Mouse (Mus musculus): Measurements from ENCODE around the gene Synj1. TPM values are rescaled to one million over a fixed set of nuclear protein-coding genes. Genes with fewer than 3 reads are reported as not detected.

Synj1 gene
- polyA plus RNA-seq, 1 experiment from 2014 or later: 10.0 TPM

GRCm38 (mm10) chr16:91029901-91030300 lies 18.8 kb upstream of the Synj1 start:
- TF ChIP-seq CTCF (IDR thresholded peaks at IDR 0.05; ENCODE audit: low read depth): no peak
- no peak overlapping the region for H3K27ac ChIP-seq
- peaks cover 75% of the 10 kb centered on the region for H3K36me3 ChIP-seq (ENCODE audit: insufficient read depth, low read length)
- WGBS: 91% methylated on average over 2 of the region's 2 CpGs
- no peak overlapping the region for H3K4me3 ChIP-seq (replicated peaks; ENCODE audit: low read depth, low read length)
- H3K27me3 ChIP-seq (ENCODE audit: insufficient read depth, low read length): no peaks in the 10 kb centered on the region
- ATAC-seq (replicated peaks; ENCODE audit: low FRiP score, low read depth) (no peak), DNase-seq (ENCODE audit: low spot score) (no peak)
- no peak overlapping the region for H3K9ac ChIP-seq (ENCODE audit: low read depth, low read length)
- H3K9me3 ChIP-seq (replicated peaks; ENCODE audit: low read length): no peaks in the 10 kb centered on the region
- no peak overlapping the region for H3K4me2 ChIP-seq (ENCODE audit: low read length)
- no peaks in the 10 kb centered on the region for H3K4me1 ChIP-seq (replicated peaks; ENCODE audit: insufficient read depth, low read length)

GRCm38 (mm10) chr16:91029161-91029743 lies 18.1 kb upstream of the Synj1 start:
- H3K4me2 ChIP-seq (ENCODE audit: low read length): no peak overlapping the region
- DNase-seq (ENCODE audit: low spot score): no peak
- H3K4me1 ChIP-seq (replicated peaks; ENCODE audit: insufficient read depth, low read length): no peaks in the 10 kb centered on the region
- no peak overlapping the region for H3K27ac ChIP-seq
- H3K9me3 ChIP-seq (replicated peaks; ENCODE audit: low read length): no peaks in the 10 kb centered on the region
- peaks cover 75% of the 10 kb centered on the region for H3K36me3 ChIP-seq (ENCODE audit: insufficient read depth, low read length)
- H3K9ac ChIP-seq (ENCODE audit: low read depth, low read length): no peak overlapping the region
- H3K27me3 ChIP-seq (ENCODE audit: insufficient read depth, low read length): no peaks in the 10 kb centered on the region
- H3K4me3 ChIP-seq (replicated peaks; ENCODE audit: low read depth, low read length): no peak overlapping the region
- WGBS: 91% methylated on average over 8 of the region's 8 CpGs
- no peak for TF ChIP-seq CTCF (IDR thresholded peaks at IDR 0.05; ENCODE audit: low read depth)
- no peak for ATAC-seq (replicated peaks; ENCODE audit: low FRiP score, low read depth)

- no peak for DNase-seq (ENCODE audit: low spot score)
- no peak overlapping the region for H3K9ac ChIP-seq (ENCODE audit: low read depth, low read length)
- TF ChIP-seq CTCF (IDR thresholded peaks at IDR 0.05; ENCODE audit: low read depth): no peak
- peaks cover 71% of the 10 kb centered on the region for H3K36me3 ChIP-seq (ENCODE audit: insufficient read depth, low read length)
- H3K4me1 ChIP-seq (replicated peaks; ENCODE audit: insufficient read depth, low read length): no peaks in the 10 kb centered on the region
- H3K4me3 ChIP-seq (replicated peaks; ENCODE audit: low read depth, low read length): no peak overlapping the region
- no peak overlapping the region for H3K4me2 ChIP-seq (ENCODE audit: low read length)
- H3K27me3 ChIP-seq (ENCODE audit: insufficient read depth, low read length): no peaks in the 10 kb centered on the region
- ATAC-seq (replicated peaks; ENCODE audit: low FRiP score, low read depth): no peak
- 89% methylated on average over 4 of the region's 4 CpGs for WGBS
- no peaks in the 10 kb centered on the region for H3K9me3 ChIP-seq (replicated peaks; ENCODE audit: low read length)
- H3K27ac ChIP-seq: no peak overlapping the region
Observed at GRCm38 (mm10) chr16:91026290-91026689, 15.2 kb upstream of the Synj1 start.

- DNase-seq (ENCODE audit: low spot score): peak; percentile 19
- no peak overlapping the region for H3K27ac ChIP-seq
- peaks cover 76% of the 10 kb centered on the region for H3K36me3 ChIP-seq (ENCODE audit: insufficient read depth, low read length)
- ATAC-seq (replicated peaks; ENCODE audit: low FRiP score, low read depth): no peak
- no peaks in the 10 kb centered on the region for H3K27me3 ChIP-seq (ENCODE audit: insufficient read depth, low read length)
- H3K9me3 ChIP-seq (replicated peaks; ENCODE audit: low read length): no peaks in the 10 kb centered on the region
- WGBS: 87% methylated on average over 1 of the region's 1 CpGs
- H3K9ac ChIP-seq (ENCODE audit: low read depth, low read length): no peak overlapping the region
- H3K4me1 ChIP-seq (replicated peaks; ENCODE audit: insufficient read depth, low read length): no peaks in the 10 kb centered on the region
- peak; percentile 67 for TF ChIP-seq CTCF (IDR thresholded peaks at IDR 0.05; ENCODE audit: low read depth)
- H3K4me2 ChIP-seq (ENCODE audit: low read length): no peak overlapping the region
- H3K4me3 ChIP-seq (replicated peaks; ENCODE audit: low read depth, low read length): no peak overlapping the region
Observed at GRCm38 (mm10) chr16:91023384-91023783, 12.3 kb upstream of the Synj1 start.

- no peak for TF ChIP-seq CTCF (IDR thresholded peaks at IDR 0.05; ENCODE audit: low read depth)
- H3K4me3 ChIP-seq (replicated peaks; ENCODE audit: low read depth, low read length): no peak overlapping the region
- 89% methylated on average over 10 of the region's 10 CpGs for WGBS
Observed at GRCm38 (mm10) chr16:91020842-91021483, 9.9 kb upstream of the Synj1 start.

GRCm38 (mm10) chr16:91019476-91019875 lies 8.4 kb upstream of the Synj1 start:
- no peak overlapping the region for H3K4me3 ChIP-seq (replicated peaks; ENCODE audit: low read depth, low read length)

More at GRCm38 (mm10) chr16:91020842-91021483, 9.9 kb upstream of the Synj1 start:
- H3K27ac ChIP-seq: no peak overlapping the region
- H3K27me3 ChIP-seq (ENCODE audit: insufficient read depth, low read length): no peaks in the 10 kb centered on the region
- no peaks in the 10 kb centered on the region for H3K4me1 ChIP-seq (replicated peaks; ENCODE audit: insufficient read depth, low read length)
- DNase-seq (ENCODE audit: low spot score) (no peak), ATAC-seq (replicated peaks; ENCODE audit: low FRiP score, low read depth) (no peak)
- no peak overlapping the region for H3K4me2 ChIP-seq (ENCODE audit: low read length)
- peaks cover 72% of the 10 kb centered on the region for H3K36me3 ChIP-seq (ENCODE audit: insufficient read depth, low read length)
- H3K9me3 ChIP-seq (replicated peaks; ENCODE audit: low read length): no peaks in the 10 kb centered on the region
- H3K9ac ChIP-seq (ENCODE audit: low read depth, low read length): no peak overlapping the region

More at GRCm38 (mm10) chr16:91019476-91019875, 8.4 kb upstream of the Synj1 start:
- H3K27ac ChIP-seq: no peak overlapping the region
- DNase-seq (ENCODE audit: low spot score) (no peak), ATAC-seq (replicated peaks; ENCODE audit: low FRiP score, low read depth) (no peak)
- peaks cover 67% of the 10 kb centered on the region for H3K36me3 ChIP-seq (ENCODE audit: insufficient read depth, low read length)
- H3K4me1 ChIP-seq (replicated peaks; ENCODE audit: insufficient read depth, low read length): no peaks in the 10 kb centered on the region
- no peaks in the 10 kb centered on the region for H3K27me3 ChIP-seq (ENCODE audit: insufficient read depth, low read length)
- H3K4me2 ChIP-seq (ENCODE audit: low read length): no peak overlapping the region
- no peak overlapping the region for H3K9ac ChIP-seq (ENCODE audit: low read depth, low read length)
- TF ChIP-seq CTCF (IDR thresholded peaks at IDR 0.05; ENCODE audit: low read depth): no peak
- H3K9me3 ChIP-seq (replicated peaks; ENCODE audit: low read length): no peaks in the 10 kb centered on the region
- WGBS: 98% methylated on average over 4 of the region's 4 CpGs

Measured in kidney, postnatal 0 days (tissue).